Comparison of ENCODE assay signal across 8 mouse cellular contexts in the genomic region with DNA sequence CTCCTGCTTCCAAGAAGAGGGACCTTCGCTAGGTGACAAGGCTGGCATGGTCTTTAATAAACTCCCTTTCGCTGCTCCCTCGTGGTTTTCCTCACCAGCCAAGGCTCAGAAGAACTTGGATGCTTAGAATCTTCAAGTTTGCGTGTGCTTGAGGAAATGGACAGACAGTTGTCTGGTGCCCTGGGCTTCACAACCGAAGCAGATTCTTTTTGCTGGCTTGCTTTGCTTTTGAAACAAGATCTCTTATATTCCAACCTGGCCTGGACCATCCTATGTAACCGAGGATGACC. TPM values are rescaled to one million over a fixed set of nuclear protein-coding genes. Genes with fewer than 3 reads are reported as not detected.
DNase-seq lines count a peak whose midpoint lies in the region; ATAC-seq and TF ChIP-seq lines count a peak whose summit lies in the region.

No protein-coding gene starts in this region.

- ATAC-seq in hindbrain, embryonic 11.5 days (ENCODE audit: low FRiP score), result no peak
- ATAC-seq in liver, postnatal 0 days, result no peak
- no peak for ATAC-seq in granulocyte monocyte progenitor cell, adult 5-6 weeks (replicated peaks; ENCODE audit: poor library complexity, severe bottlenecking)

- no peak for TF ChIP-seq EP300 in ES-Bruce4 (IDR thresholded peaks at IDR 0.05; ENCODE audit: insufficient read depth, low read depth, low read length)
- no peak for TF ChIP-seq EP300 in liver, postnatal 0 days (IDR thresholded peaks at IDR 0.05; ENCODE audit: low read depth)

- peak overlapping the region; percentile 70 for H3K4me3 ChIP-seq in heart, embryonic 10.5 days
- peak overlapping the region; percentile 31 for H3K4me3 ChIP-seq in ES-Bruce4 (ENCODE audit: low read depth, low read length)
- H3K4me3 ChIP-seq in hindbrain, embryonic 11.5 days (ENCODE audit: low read depth, low read length), result peak overlapping the region; percentile 52
- H3K4me3 ChIP-seq in liver, postnatal 0 days (ENCODE audit: low read depth, low read length), result no peak overlapping the region

- peaks cover 9% of the 10 kb centered on the region; the same call in 1 of the 2 replicates for H3K4me1 ChIP-seq in heart, embryonic 10.5 days
- no peaks in the 10 kb centered on the region for H3K4me1 ChIP-seq in ES-Bruce4 (ENCODE audit: control insufficient read depth, insufficient read depth, low read length)
- H3K4me1 ChIP-seq in hindbrain, embryonic 11.5 days (replicated peaks; ENCODE audit: control insufficient read depth, insufficient read depth, low read length), result 0 out of 2 replicates have a peak, but pooled peaks cover 2% of the 10 kb centered on the region
- H3K4me1 ChIP-seq in liver, postnatal 0 days (ENCODE audit: insufficient read depth), result peaks cover 5% of the 10 kb centered on the region; the same call in 1 of the 2 replicates

- peak overlapping the region; percentile 90 for H3K4me2 ChIP-seq in hindbrain, embryonic 11.5 days (replicated peaks; ENCODE audit: low read depth, low read length)
- H3K4me2 ChIP-seq in liver, postnatal 0 days (ENCODE audit: low read depth, low read length), result peak overlapping the region; percentile 62; the same call in 1 of the 2 replicates

- no peak for TF ChIP-seq CTCF in ES-Bruce4 (IDR thresholded peaks at IDR 0.05; ENCODE audit: low read depth, low read length)
- no peak for TF ChIP-seq CTCF in liver, postnatal 0 days (IDR thresholded peaks at IDR 0.05; ENCODE audit: low read depth)

- TF ChIP-seq POLR2A in ES-Bruce4 (IDR thresholded peaks at IDR 0.05; ENCODE audit: insufficient read depth, low read length), result no peak

- no peak for DNase-seq in heart, embryonic 10.5 days (ENCODE audit: low spot score)
- no peak for DNase-seq in heart, adult 11 months
- no peak for DNase-seq in hindbrain, embryonic 11.5 days (ENCODE audit: low spot score)
- DNase-seq in liver, postnatal 0 days, result no peak
- DNase-seq in right cerebral cortex, adult 18-20 months, result no peak
- DNase-seq in layer of hippocampus, adult 8-10 months (ENCODE audit: low spot score in 2 of 2), result no peak

- no peaks in the 10 kb centered on the region for H3K9me3 ChIP-seq in heart, embryonic 10.5 days
- no peaks in the 10 kb centered on the region for H3K9me3 ChIP-seq in ES-Bruce4 (replicated peaks; ENCODE audit: control insufficient read depth, insufficient read depth, low read length, poor library complexity, severe bottlenecking)
- no peaks in the 10 kb centered on the region for H3K9me3 ChIP-seq in hindbrain, embryonic 11.5 days (ENCODE audit: control insufficient read depth, low read length)
- H3K9me3 ChIP-seq in liver, postnatal 0 days (ENCODE audit: low read length), result no peaks in the 10 kb centered on the region

- peaks cover 90% of the 10 kb centered on the region for H3K27me3 ChIP-seq in heart, embryonic 10.5 days (ENCODE audit: insufficient read depth, poor library complexity, severe bottlenecking)
- no peaks in the 10 kb centered on the region; the same call in 1 of the 2 replicates for H3K27me3 ChIP-seq in ES-Bruce4 (ENCODE audit: control insufficient read depth, insufficient read depth, low read length, poor library complexity, severe bottlenecking)
- H3K27me3 ChIP-seq in hindbrain, embryonic 11.5 days (ENCODE audit: control insufficient read depth, insufficient read depth, low read length), result peaks cover 19% of the 10 kb centered on the region
- peaks cover 32% of the 10 kb centered on the region for H3K27me3 ChIP-seq in liver, postnatal 0 days (ENCODE audit: insufficient read depth, low read length)

- H3K36me3 ChIP-seq in heart, embryonic 10.5 days, result no peaks in the 10 kb centered on the region
- no peaks in the 10 kb centered on the region for H3K36me3 ChIP-seq in ES-Bruce4 (ENCODE audit: control insufficient read depth, insufficient read depth, low read length, poor library complexity, severe bottlenecking)
- H3K36me3 ChIP-seq in hindbrain, embryonic 11.5 days (ENCODE audit: control insufficient read depth, insufficient read depth, low read length), result no peaks in the 10 kb centered on the region
- H3K36me3 ChIP-seq in liver, postnatal 0 days (replicated peaks; ENCODE audit: insufficient read depth, low read length), result no peaks in the 10 kb centered on the region

- 0 out of 2 replicates have a peak overlapping the region, but pooled peaks have one; percentile 13 for H3K27ac ChIP-seq in heart, embryonic 10.5 days
- no peak overlapping the region for H3K27ac ChIP-seq in ES-Bruce4 (ENCODE audit: insufficient read depth, low read length)
- no peak overlapping the region for H3K27ac ChIP-seq in hindbrain, embryonic 11.5 days (ENCODE audit: low read depth, low read length)
- H3K27ac ChIP-seq in liver, postnatal 0 days (ENCODE audit: low read depth), result no peak overlapping the region

- H3K9ac ChIP-seq in ES-Bruce4 (ENCODE audit: low read depth, poor library complexity, severe bottlenecking), result peak overlapping the region; percentile 76
- H3K9ac ChIP-seq in hindbrain, embryonic 11.5 days (ENCODE audit: low read depth, low read length), result peak overlapping the region; percentile 48
- H3K9ac ChIP-seq in liver, postnatal 0 days (replicated peaks), result no peak overlapping the region

- 23% methylated on average over 6 of the region's 6 CpGs for WGBS in heart, embryonic 10.5 days
- WGBS in hindbrain, embryonic 11.5 days, result 23% methylated on average over 6 of the region's 6 CpGs
- 24% methylated on average over 6 of the region's 6 CpGs for WGBS in liver, postnatal 0 days (ENCODE audit: insufficient replicate concordance)

RNA-seq across cellular contexts. Expression of a gene that starts 45.6 kb away (rescaled TPM):
- polyA plus RNA-seq in heart, embryonic 10.5 days (2016; fragmentation: Nextera tagmentation; extraction: Ambion mirVana), result 0.03 TPM in 1 of 2 replicates, not detected in the other
- 0.14 TPM in 1 of 2 replicates, not detected in the other for polyA plus RNA-seq in ES-Bruce4 (2011; ENCODE audit: insufficient read depth, insufficient read length, low read depth, missing spikeins)
- 3.3 and 4.8 TPM in 2 replicates for polyA plus RNA-seq in hindbrain, embryonic 11.5 days (2014; fragmentation: Nextera tagmentation; extraction: Ambion mirVana)
- 0.75 and 0.99 TPM in 2 replicates for polyA plus RNA-seq in liver, postnatal 0 days (2015; fragmentation: Nextera tagmentation; extraction: Ambion mirVana)
- not detected in 2 replicates for total RNA-seq in granulocyte monocyte progenitor cell, adult 5-6 weeks (2014; fragmentation: Nextera tagmentation)
- total RNA-seq in granulocyte monocyte progenitor cell, adult 5-6 weeks (2017), result not detected in 2 replicates
- total RNA-seq in layer of hippocampus, adult 8-10 months (2022), result under 1 TPM; 0.10 to 0.62 (median 0.25) TPM
